In genomic region chr2:134714001-134714400, GRCm38 (mm10) we compare ENCODE assay signal across 24 mouse cellular contexts.
"Had no signal": no experiment of that assay in that cellular context is flagged by ENCODE, and none has a peak within 500 bp of the region (broad histone marks: within the 10 kb centered on the region; RNA-seq: fewer than 3 reads in every experiment).

No protein-coding gene starts in this region.

- H3K4me2 ChIP-seq: heart, embryonic 12.5 days; hindbrain, embryonic 12.5 days; hindbrain, embryonic 14.5 days; limb, embryonic 12.5 days; liver, embryonic 12.5 days had no signal

- H3K9ac ChIP-seq: heart, embryonic 12.5 days; hindbrain, embryonic 12.5 days; hindbrain, embryonic 14.5 days; limb, embryonic 12.5 days; liver, embryonic 12.5 days; liver, embryonic 14.5 days had no signal

- H3K4me1 ChIP-seq: heart, embryonic 12.5 days; hindbrain, embryonic 10.5 days; hindbrain, embryonic 12.5 days; limb, embryonic 10.5 days; limb, embryonic 12.5 days; liver, embryonic 12.5 days had no signal

- H3K4me3 ChIP-seq: gastrocnemius, adult 2 months; heart, adult 2 months; heart, embryonic 12.5 days; hindbrain, embryonic 10.5 days; hindbrain, embryonic 12.5 days; layer of hippocampus, adult 2 months; left cerebral cortex, adult 2 months; limb, embryonic 10.5 days; limb, embryonic 12.5 days; liver, embryonic 12.5 days had no signal

- ATAC-seq: hindbrain, postnatal 0 days; intestine, postnatal 0 days; liver, embryonic 12.5 days had no signal

- H3K9me3 ChIP-seq: heart, embryonic 12.5 days; hindbrain, embryonic 10.5 days; hindbrain, embryonic 12.5 days; limb, embryonic 10.5 days; limb, embryonic 12.5 days; liver, embryonic 12.5 days had no signal

- H3K36me3 ChIP-seq: heart, embryonic 12.5 days; hindbrain, embryonic 10.5 days; hindbrain, embryonic 12.5 days; limb, embryonic 10.5 days; limb, embryonic 12.5 days; liver, embryonic 12.5 days had no signal

- H3K27me3 ChIP-seq: heart, embryonic 12.5 days; hindbrain, embryonic 12.5 days; limb, embryonic 12.5 days; liver, embryonic 12.5 days had no signal

- H3K27ac ChIP-seq: gastrocnemius, adult 2 months; heart, adult 2 months; hindbrain, embryonic 10.5 days; hindbrain, embryonic 12.5 days; hindbrain, embryonic 14.5 days; hindbrain, postnatal 0 days; layer of hippocampus, adult 2 months; left cerebral cortex, adult 2 months; limb, embryonic 10.5 days; limb, embryonic 12.5 days; liver, embryonic 12.5 days; liver, embryonic 14.5 days had no signal

- DNase-seq: gastrocnemius, adult 2 months; gastrocnemius, postnatal 10 days; gastrocnemius, postnatal 25 days; heart, adult 11 months; heart, adult 2 months; heart, postnatal 10 days; heart, postnatal 4 days; kidney, adult 18-20 months; kidney, adult 8-10 months; kidney, postnatal 10 days; kidney, postnatal 25 days; kidney, postnatal 4 days had no signal
